18 mouse cellular contexts compared by ENCODE assay signal in the genomic region with DNA sequence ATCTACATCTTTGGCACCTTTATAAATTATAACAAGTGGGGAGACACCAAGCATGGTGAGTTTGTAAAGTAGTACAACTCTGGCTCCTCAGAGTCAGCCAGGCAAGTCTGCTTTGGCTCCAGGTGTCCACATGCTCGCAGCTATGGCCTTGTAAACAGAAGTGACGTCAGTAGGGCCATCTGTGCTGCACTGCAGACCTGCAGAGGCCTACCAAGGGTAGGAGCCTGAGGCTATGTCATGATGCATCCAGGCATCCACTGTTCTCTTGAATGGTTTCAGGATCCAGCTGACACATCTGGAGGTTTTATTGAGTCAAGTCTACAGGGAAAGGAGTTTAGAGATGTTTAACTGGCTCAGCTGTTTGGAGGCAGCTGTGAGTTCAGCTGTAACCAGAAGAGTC.
DNase-seq lines count a peak whose midpoint lies in the region; ATAC-seq lines count a peak whose summit lies in the region.
"Had no signal": no experiment of that assay in that cellular context is flagged by ENCODE, and none has a peak within 500 bp of the region (broad histone marks: within the 10 kb centered on the region; RNA-seq: fewer than 3 reads in every experiment).

No protein-coding gene starts in this region.

- no peaks in the 10 kb centered on the region for H3K9me3 ChIP-seq in hindbrain, embryonic 14.5 days (ENCODE audit: control insufficient read depth, low read length)
- no peaks in the 10 kb centered on the region for H3K9me3 ChIP-seq in hindbrain, embryonic 10.5 days
- H3K9me3 ChIP-seq in embryonic facial prominence, embryonic 15.5 days (replicated peaks) = no peaks in the 10 kb centered on the region
- H3K9me3 ChIP-seq: forebrain, embryonic 15.5 days; liver, embryonic 12.5 days had no signal

- no peaks in the 10 kb centered on the region for H3K4me1 ChIP-seq in hindbrain, embryonic 14.5 days (replicated peaks; ENCODE audit: control insufficient read depth, insufficient read depth, low read length)
- no peaks in the 10 kb centered on the region for H3K4me1 ChIP-seq in hindbrain, embryonic 10.5 days (replicated peaks)
- 0 out of 2 replicates have a peak, but pooled peaks cover 3% of the 10 kb centered on the region for H3K4me1 ChIP-seq in embryonic facial prominence, embryonic 15.5 days
- H3K4me1 ChIP-seq: forebrain, embryonic 15.5 days; liver, embryonic 12.5 days had no signal

- WGBS in hindbrain, embryonic 14.5 days = 81% methylated on average over 2 of the region's 2 CpGs
- 75% methylated on average over 2 of the region's 2 CpGs for WGBS in hindbrain, embryonic 10.5 days
- 48% methylated on average over 2 of the region's 2 CpGs for WGBS in embryonic facial prominence, embryonic 15.5 days

- peak; percentile 48; the same call in 1 of the 2 replicates for ATAC-seq in hindbrain, embryonic 14.5 days (ENCODE audit: low FRiP score)
- ATAC-seq in embryonic facial prominence, embryonic 15.5 days (ENCODE audit: insufficient number of reproducible peaks, low FRiP score, low TSS enrichment, low read depth) = peak; percentile 54; the same call in 1 of the 2 replicates
- peak; percentile 47; the same call in 1 of the 2 replicates for ATAC-seq in megakaryocyte, adult 5-6 weeks (ENCODE audit: poor library complexity, severe bottlenecking)
- ATAC-seq: forebrain, embryonic 15.5 days; liver, embryonic 12.5 days; midbrain, embryonic 16.5 days; Patski had no signal

- no peak overlapping the region for H3K9ac ChIP-seq in hindbrain, embryonic 14.5 days
- no peak overlapping the region for H3K9ac ChIP-seq in embryonic facial prominence, embryonic 15.5 days
- H3K9ac ChIP-seq: forebrain, embryonic 15.5 days; liver, embryonic 12.5 days had no signal

- H3K4me2 ChIP-seq in hindbrain, embryonic 14.5 days (replicated peaks) = no peak overlapping the region
- no peak overlapping the region for H3K4me2 ChIP-seq in embryonic facial prominence, embryonic 15.5 days (replicated peaks)
- H3K4me2 ChIP-seq: forebrain, embryonic 15.5 days; liver, embryonic 12.5 days had no signal

- H3K27me3 ChIP-seq in hindbrain, embryonic 14.5 days (ENCODE audit: control insufficient read depth, insufficient read depth, low read length) = no peaks in the 10 kb centered on the region
- H3K27me3 ChIP-seq in hindbrain, embryonic 10.5 days (ENCODE audit: insufficient read depth, poor library complexity, severe bottlenecking) = no peaks in the 10 kb centered on the region
- no peaks in the 10 kb centered on the region for H3K27me3 ChIP-seq in embryonic facial prominence, embryonic 15.5 days
- H3K27me3 ChIP-seq: forebrain, embryonic 15.5 days; liver, embryonic 12.5 days; Patski had no signal

- no peak overlapping the region for H3K27ac ChIP-seq in hindbrain, embryonic 14.5 days
- H3K27ac ChIP-seq in hindbrain, embryonic 10.5 days = no peak overlapping the region
- no peak overlapping the region for H3K27ac ChIP-seq in embryonic facial prominence, embryonic 15.5 days (replicated peaks)
- H3K27ac ChIP-seq: forebrain, embryonic 15.5 days; liver, embryonic 12.5 days had no signal

- H3K36me3 ChIP-seq in hindbrain, embryonic 14.5 days (replicated peaks; ENCODE audit: control insufficient read depth, insufficient read depth) = no peaks in the 10 kb centered on the region
- no peaks in the 10 kb centered on the region for H3K36me3 ChIP-seq in hindbrain, embryonic 10.5 days
- no peaks in the 10 kb centered on the region for H3K36me3 ChIP-seq in embryonic facial prominence, embryonic 15.5 days
- H3K36me3 ChIP-seq: forebrain, embryonic 15.5 days; liver, embryonic 12.5 days had no signal

- DNase-seq in hindbrain, embryonic 14.5 days (ENCODE audit: low spot score) = no peak
- DNase-seq in hindbrain, embryonic 10.5 days (ENCODE audit: low spot score) = no peak
- peak; percentile 4 for DNase-seq in NIH3T3 (ENCODE audit: low read depth)
- DNase-seq in cerebellum, postnatal 4 days (ENCODE audit: low spot score in 2 of 2) = no peak
- DNase-seq in cerebellum, adult 9-11 months = no peak
- DNase-seq: cerebellum, adult 11 months; cerebellum, postnatal 25 days; kidney, adult 8-10 months; kidney, postnatal 25 days; layer of hippocampus, adult 9-11 months; lung, adult 2 months; thymus, postnatal 14 days had no signal

- H3K4me3 ChIP-seq in hindbrain, embryonic 14.5 days (replicated peaks; ENCODE audit: low read length) = no peak overlapping the region
- no peak overlapping the region for H3K4me3 ChIP-seq in hindbrain, embryonic 10.5 days
- H3K4me3 ChIP-seq in embryonic facial prominence, embryonic 15.5 days (replicated peaks) = no peak overlapping the region
- H3K4me3 ChIP-seq: forebrain, embryonic 15.5 days; liver, embryonic 12.5 days had no signal
